Mouse (Mus musculus) T-cell, adult 2 months (primary cell): ENCODE measurements around the gene Ptger3.

Experiments
- DNase-seq: peaks from one replicate; pipeline ENCODE4 v3.0.0; 2022; ENCODE audit warnings: low spot score

Gene Ptger3

DNA sequence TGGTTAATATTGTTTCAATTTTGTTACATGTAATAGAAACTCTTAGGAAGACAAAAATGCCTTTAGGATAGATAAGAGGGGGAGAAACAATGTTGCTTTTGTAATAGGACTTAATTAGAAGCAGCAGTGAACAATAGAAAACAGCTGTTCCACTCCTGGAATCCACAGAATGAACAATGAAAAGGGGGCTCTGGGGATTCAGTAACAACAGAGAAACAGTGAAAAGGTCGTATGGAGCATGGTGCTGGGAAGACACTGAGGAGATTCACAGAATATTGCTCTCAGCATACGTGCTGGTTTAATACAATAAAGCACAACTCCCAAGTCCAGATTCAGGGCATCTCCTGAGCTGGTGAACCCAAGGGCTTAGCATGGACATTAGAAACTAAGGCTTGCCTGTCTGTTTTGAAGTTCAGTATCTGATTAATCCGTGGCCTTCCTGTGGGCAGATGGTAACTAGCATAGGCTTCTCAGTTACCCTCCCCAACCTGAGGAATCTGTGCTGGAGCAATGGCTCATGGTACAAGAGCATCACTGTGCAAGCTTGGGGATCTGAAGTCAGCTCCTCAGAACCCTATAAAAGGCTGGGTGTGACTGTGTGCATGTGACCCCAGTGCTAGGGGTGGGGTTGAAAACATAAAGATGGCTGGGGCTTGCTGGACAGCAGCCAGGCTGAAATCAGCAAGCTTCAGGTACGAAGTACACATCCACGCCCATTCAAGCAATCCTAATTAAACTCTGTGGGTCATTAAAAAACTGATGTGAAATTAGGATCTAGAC lies 16.1 kb downstream of the Ptger3 start:
- DNase-seq: no peak

GRCm38 (mm10) chr3:157597837-157598379 lies 31.2 kb downstream of the Ptger3 start:
- no peak for DNase-seq

DNA sequence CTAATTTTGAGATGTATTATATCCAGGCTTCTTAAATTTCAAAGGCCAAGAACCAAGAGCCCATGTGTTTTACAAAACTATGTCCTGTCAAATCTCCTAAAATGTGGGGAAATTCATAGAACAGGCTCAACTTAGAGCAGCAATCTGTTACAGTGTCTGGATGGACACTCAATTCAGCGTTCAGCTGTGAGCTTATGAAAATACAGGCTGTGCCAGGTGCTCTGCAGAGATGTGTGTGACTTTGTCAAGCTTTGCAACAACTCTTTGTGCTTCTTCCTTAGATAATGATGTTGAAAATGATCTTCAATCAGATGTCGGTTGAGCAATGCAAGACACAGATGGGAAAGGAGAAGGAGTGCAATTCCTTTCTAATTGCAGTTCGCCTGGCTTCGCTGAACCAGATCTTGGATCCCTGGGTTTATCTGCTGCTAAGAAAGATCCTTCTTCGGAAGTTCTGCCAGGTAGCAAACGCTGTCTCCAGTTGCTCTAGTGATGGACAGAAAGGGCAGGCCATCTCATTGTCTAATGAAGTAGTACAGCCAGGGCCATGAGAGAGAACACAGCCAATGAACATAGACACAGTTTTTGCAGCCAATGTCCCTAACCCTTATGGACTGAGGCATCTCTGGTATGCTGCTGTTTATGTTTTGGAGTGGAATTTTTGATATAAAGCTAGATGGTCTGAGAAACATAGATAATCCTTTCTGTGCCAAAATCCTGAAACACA lies 38.2 kb downstream of the Ptger3 start:
- no peak for DNase-seq

- no peak for DNase-seq
Observed at GRCm38 (mm10) chr3:157605411-157605740, 38.7 kb downstream of the Ptger3 start.

- DNase-seq: no peak
Observed at GRCm38 (mm10) chr3:157613542-157613941, 46.9 kb downstream of the Ptger3 start.

GRCm38 (mm10) chr3:157616949-157617348 lies 50.3 kb downstream of the Ptger3 start:
- peak; percentile 28 for DNase-seq

DNA sequence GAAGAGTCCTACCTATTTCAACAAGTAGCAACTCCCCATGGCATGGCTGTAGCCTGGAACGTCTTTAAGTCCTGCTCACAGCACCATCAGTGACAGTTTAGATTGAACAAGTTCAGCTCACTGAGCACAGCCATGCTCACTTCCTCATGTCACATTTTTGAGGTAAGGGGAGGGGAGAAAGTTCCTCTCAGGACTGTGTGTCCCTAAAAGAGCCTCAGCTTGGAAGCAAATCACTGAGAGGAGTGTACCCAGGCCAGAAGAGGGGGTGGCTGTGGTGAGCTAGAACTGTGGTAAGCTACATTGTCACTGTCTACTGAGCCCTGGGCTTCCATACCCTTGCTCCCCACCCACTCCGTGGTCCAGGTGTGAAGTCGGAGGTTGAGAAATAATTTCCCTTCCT lies 60.7 kb downstream of the Ptger3 start:
- no peak for DNase-seq

DNA sequence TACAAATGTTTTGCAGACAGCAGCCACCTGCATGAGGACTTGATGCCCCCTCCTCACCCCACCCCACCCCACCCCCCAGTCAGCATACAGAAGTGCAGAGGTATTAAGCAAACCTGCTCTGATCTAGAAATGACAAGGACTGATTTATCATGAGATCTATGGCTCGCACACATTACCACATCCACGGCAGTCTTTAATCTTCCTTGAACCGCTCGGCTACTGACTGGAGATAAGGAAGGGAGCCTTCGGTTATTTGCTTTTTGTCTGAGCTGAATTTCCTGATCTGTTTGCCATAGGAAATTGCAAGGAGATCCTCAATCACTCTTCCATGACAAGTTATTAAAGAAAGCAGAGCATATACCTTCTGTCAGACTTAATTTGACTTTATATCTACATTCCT lies 64.0 kb downstream of the Ptger3 start:
- no peak for DNase-seq

DNA sequence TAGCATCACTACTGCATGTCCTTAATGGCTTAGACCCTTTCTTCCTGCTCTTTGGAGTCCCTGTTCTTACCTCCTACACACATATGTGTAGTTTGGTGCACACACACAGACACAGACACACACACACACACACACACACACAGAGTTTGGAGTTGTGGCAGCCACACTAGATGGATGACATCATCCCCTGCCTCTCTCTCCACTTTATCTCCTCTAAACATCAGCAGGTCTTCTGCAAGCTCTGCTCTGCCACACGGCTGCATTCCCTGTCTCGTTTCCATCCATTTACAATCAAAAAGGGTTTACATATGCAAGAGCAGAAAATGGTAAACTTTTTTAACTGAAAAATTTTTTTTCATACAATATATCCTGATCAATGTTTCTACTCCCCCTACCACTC lies 64.7 kb downstream of the Ptger3 start:
- no peak for DNase-seq

DNA sequence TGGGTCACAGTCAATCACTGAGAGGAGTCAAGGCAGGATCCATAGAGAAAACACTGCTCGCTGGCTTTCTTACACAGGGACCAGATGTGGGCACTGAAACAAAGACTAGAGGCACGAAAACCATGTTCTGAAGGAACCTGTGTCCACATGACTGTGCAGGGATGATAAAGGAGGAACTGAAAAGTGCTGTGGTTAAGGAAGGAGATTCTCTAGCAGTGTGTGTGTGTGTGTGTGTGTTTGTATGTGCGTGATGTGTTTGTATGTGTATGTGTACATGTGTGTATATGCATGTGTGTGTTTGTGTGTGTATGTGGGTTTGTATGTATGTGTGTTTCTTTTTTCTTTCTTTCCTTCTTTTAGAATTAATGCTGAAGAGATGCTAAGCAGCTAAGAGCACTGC lies 67.7 kb downstream of the Ptger3 start:
- DNase-seq: no peak

DNA sequence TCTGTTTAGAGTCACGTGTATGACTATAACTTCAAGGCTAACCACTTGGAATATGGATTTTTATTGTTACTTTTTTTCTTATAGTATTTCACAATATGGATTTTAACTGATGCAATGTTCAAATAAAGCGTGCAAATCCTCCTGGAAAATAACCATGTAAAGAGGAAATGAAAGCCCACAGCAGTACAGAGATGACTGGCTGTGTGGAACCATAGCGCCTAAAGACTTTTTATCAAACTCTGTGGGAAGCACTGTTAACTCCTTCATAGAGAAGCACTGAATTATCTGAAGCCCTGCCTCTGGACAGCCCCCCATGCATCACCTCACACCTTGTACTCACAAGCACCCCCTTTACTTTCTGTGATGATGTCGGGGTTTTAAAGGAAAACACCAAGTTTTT lies 69.0 kb downstream of the Ptger3 start:
- DNase-seq: no peak

- no peak for DNase-seq
Observed at GRCm38 (mm10) chr3:157636887-157637286, 70.2 kb downstream of the Ptger3 start.

DNA sequence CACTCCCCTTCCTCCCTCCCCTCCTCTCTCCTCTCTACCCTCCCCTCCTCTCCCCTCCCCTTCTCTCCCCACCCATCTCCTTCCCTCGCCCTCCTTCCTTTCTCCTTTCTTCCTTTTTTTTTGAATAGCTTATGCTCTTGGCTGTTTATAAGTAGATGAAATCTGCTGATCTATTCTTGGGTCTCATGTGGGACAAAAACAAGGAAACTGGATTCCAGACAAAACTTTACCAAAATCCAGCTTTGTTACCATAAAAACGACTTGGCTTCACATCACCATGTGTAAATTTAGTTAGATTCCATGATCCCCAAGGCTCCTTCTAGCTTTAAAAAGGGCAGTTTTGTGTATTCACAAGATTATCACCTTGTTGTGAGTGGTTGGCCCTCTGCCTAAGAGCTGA lies 70.6 kb downstream of the Ptger3 start:
- no peak for DNase-seq

DNA sequence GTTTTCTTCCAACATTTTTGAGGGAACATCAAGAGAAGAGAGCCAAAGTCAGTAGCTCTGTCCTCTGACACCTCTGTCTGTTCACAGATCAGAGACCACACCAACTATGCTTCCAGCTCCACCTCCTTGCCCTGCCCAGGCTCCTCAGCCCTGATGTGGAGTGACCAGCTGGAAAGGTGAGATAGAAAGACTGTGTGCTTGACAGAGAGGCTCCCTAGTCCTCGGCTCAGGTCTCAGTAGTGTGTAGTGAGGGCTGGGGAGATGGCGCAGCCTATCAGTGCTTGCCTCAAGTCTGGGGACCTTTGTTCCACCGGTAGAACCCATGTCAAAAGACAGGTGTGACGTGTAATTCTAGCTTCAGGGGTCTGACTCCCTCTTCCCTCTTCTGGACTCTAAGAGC lies 74.9 kb downstream of the Ptger3 start:
- DNase-seq: no peak

DNA sequence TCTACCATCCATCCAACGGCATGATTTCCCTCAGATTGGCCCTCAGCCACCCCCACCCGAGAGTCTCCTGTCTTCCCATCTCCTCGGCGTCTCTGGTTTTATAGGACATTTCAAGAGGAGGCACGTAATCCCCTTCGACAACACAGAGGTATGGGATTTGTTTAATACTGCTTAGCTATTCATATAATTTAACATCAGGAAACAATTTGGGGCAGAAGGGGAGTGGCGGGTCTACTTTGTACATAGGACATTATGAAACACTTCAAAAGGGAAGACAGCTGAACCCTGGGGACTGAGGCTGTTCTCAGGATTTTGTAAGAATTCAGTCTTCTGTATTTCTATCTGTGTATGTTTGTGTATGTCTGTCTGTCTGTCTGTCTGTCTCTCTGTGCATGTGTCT lies 94.9 kb downstream of the Ptger3 start:
- DNase-seq: no peak

GRCm38 (mm10) chr3:157664486-157665041 lies 97.9 kb downstream of the Ptger3 start:
- no peak for DNase-seq

DNA sequence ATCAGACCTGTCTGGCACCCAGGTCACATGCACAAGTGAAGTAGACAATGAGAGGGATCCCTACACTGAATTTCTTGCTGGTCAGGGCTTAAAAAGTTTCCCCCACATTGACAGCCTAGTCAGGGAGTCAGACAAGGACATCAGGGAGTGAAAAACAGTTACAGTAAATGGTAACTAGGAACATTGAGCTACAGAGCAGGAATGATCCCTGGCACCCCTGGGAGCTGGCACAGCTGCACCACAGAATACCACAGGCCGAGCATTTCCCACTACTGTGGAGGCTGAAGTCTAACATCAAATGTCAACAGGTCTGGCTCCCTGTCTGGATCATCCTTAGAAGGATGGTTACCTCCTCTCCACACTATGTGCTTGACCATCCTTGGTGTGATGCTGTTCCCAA lies 98.8 kb downstream of the Ptger3 start:
- DNase-seq: no peak

GRCm38 (mm10) chr3:157666142-157666541 lies 99.5 kb downstream of the Ptger3 start:
- no peak for DNase-seq

- no peak for DNase-seq
Observed at GRCm38 (mm10) chr3:157686105-157686504, 119.4 kb downstream of the Ptger3 start.

DNA sequence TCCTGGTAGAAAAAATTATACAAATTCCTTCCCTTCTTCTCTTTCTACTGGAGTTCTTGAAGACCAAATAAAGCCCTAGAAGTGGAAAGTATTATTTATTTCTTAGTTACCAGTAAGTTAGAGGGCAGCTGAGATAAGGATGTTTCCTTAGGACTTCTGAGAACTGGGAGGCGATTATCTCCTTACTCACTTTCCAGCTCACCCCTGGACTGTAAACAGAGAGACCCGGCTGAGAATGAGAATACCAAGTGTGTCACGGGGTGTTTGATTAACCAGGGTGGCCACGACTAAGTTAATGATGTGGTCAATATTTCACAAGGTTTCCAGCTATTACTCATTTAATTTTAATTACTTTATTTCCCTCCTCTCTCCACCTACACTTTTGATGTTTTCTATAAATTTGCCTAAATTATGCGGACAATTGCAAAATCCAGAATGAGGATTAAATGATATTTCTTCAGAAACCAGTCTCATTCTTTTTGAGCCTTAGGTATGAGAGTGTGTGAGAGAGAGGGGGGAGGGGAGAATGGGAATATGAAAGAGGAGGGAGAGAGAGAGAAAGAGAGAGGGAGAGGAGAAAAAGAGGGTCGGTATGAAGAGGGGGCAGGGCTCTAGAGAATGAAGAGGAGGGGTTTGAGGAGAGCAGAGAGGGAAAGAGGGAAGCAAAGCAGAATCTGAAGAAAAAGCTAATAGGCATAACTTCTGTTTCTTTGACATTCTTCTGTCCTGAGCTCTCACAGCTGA lies 121.9 kb downstream of the Ptger3 start:
- DNase-seq: no peak
